Mouse (Mus musculus) layer of hippocampus, adult 9-10 months (tissue): ENCODE measurements around the gene Lrrc4c.

Experiments
- DNase-seq: peaks from one replicate; pipeline ENCODE4 v3.0.0; 2022; ENCODE audit warnings: low spot score

Lrrc4c gene

GRCm38 (mm10) chr2:97609436-97609835, 1291.5 kb downstream of the Lrrc4c start:
- DNase-seq, result no peak

GRCm38 (mm10) chr2:97610566-97610965, 1292.6 kb downstream of the Lrrc4c start:
- DNase-seq, result no peak

GRCm38 (mm10) chr2:97614724-97615123, 1296.8 kb downstream of the Lrrc4c start:
- DNase-seq, result no peak

- no peak for DNase-seq
Observed at GRCm38 (mm10) chr2:97618589-97618988, 1300.6 kb downstream of the Lrrc4c start.

GRCm38 (mm10) chr2:97639941-97640340, 1322.0 kb downstream of the Lrrc4c start:
- no peak for DNase-seq

GRCm38 (mm10) chr2:97641661-97642060, 1323.7 kb downstream of the Lrrc4c start:
- no peak for DNase-seq

GRCm38 (mm10) chr2:97652711-97653110, 1334.7 kb downstream of the Lrrc4c start:
- DNase-seq, result no peak
